Mouse (Mus musculus): ENCODE results near the gene Hyal6. TPM values are rescaled to one million over a fixed set of nuclear protein-coding genes. Genes with fewer than 3 reads are reported as not detected.

The Hyal6 gene
- not detected in 2 replicates for polyA plus RNA-seq (2015; fragmentation: Nextera tagmentation; extraction: Ambion mirVana)

GRCm38 (mm10) chr6:24732945-24733344 lies at the start of gene Hyal6:
Gene Hyal6 (plus strand): TSS chr6:24733245.
- no peak within 1 kb of the TSS for H3K4me2 ChIP-seq (replicated peaks)
- no peaks in the 10 kb centered on the region for H3K36me3 ChIP-seq
- ATAC-seq, result no peak
- H3K9me3 ChIP-seq, result no peaks in the 10 kb centered on the region
- no peaks in the 10 kb centered on the region for H3K27me3 ChIP-seq
- H3K27ac ChIP-seq, result no peak within 1 kb of the TSS
- H3K4me1 ChIP-seq (replicated peaks), result no peaks in the 10 kb centered on the region
- no peak within 1 kb of the TSS for H3K9ac ChIP-seq (replicated peaks)
- 89% methylated on average over 3 of the region's 3 CpGs for WGBS
- no peak within 1 kb of the TSS for H3K4me3 ChIP-seq (replicated peaks)

- no peaks in the 10 kb centered on the region for H3K36me3 ChIP-seq
- H3K4me2 ChIP-seq (replicated peaks), result no peak overlapping the region
- no peaks in the 10 kb centered on the region for H3K27me3 ChIP-seq
- H3K9me3 ChIP-seq, result no peaks in the 10 kb centered on the region
- no peak overlapping the region for H3K9ac ChIP-seq (replicated peaks)
- no peak for ATAC-seq
- no peak overlapping the region for H3K4me3 ChIP-seq (replicated peaks)
- H3K27ac ChIP-seq, result no peak overlapping the region
- no peaks in the 10 kb centered on the region for H3K4me1 ChIP-seq (replicated peaks)
- 31% methylated on average over 1 of the region's 1 CpGs for WGBS
Observed at GRCm38 (mm10) chr6:24687871-24688270, 45.2 kb upstream of the Hyal6 start.

GRCm38 (mm10) chr6:24694455-24695410 lies 38.3 kb upstream of the Hyal6 start:
- Histone ChIP-seq H3K4me3 (replicated peaks) (no peak overlapping the region), H3K9ac (replicated peaks) (no peak overlapping the region), H3K4me2 (replicated peaks) (no peak overlapping the region), H3K4me1 (replicated peaks) (no peaks in the 10 kb centered on the region), H3K27me3 (no peaks in the 10 kb centered on the region), H3K27ac (no peak overlapping the region), H3K9me3 (no peaks in the 10 kb centered on the region), H3K36me3 (no peaks in the 10 kb centered on the region)
- 90% methylated on average over 11 of the region's 11 CpGs for WGBS
- no peak for ATAC-seq

- H3K36me3 ChIP-seq, result no peaks in the 10 kb centered on the region
- H3K4me1 ChIP-seq (replicated peaks), result no peaks in the 10 kb centered on the region
- no peak overlapping the region for H3K9ac ChIP-seq (replicated peaks)
- ATAC-seq, result no peak
- no peaks in the 10 kb centered on the region for H3K27me3 ChIP-seq
- H3K27ac ChIP-seq, result no peak overlapping the region
- no peak overlapping the region for H3K4me2 ChIP-seq (replicated peaks)
- no peak overlapping the region for H3K4me3 ChIP-seq (replicated peaks)
- H3K9me3 ChIP-seq, result no peaks in the 10 kb centered on the region
- 87% methylated on average over 4 of the region's 4 CpGs for WGBS
Observed at GRCm38 (mm10) chr6:24696117-24696516, 36.9 kb upstream of the Hyal6 start.

- Histone ChIP-seq H3K9ac (replicated peaks) (no peak overlapping the region), H3K4me3 (replicated peaks) (no peak overlapping the region), H3K9me3 (no peaks in the 10 kb centered on the region), H3K4me2 (replicated peaks) (no peak overlapping the region), H3K27ac (no peak overlapping the region), H3K36me3 (no peaks in the 10 kb centered on the region), H3K4me1 (replicated peaks) (no peaks in the 10 kb centered on the region), H3K27me3 (no peaks in the 10 kb centered on the region)
- WGBS, result 80% methylated on average over 5 of the region's 5 CpGs
- no peak for ATAC-seq
Observed at GRCm38 (mm10) chr6:24697216-24697615, 35.8 kb upstream of the Hyal6 start.

- H3K9me3 ChIP-seq, result no peaks in the 10 kb centered on the region
- WGBS, result 91% methylated on average over 5 of the region's 5 CpGs
- H3K4me3 ChIP-seq (replicated peaks), result no peak overlapping the region
- no peaks in the 10 kb centered on the region for H3K36me3 ChIP-seq
- no peak overlapping the region for H3K27ac ChIP-seq
- ATAC-seq, result no peak
- H3K4me1 ChIP-seq (replicated peaks), result no peaks in the 10 kb centered on the region
- no peaks in the 10 kb centered on the region for H3K27me3 ChIP-seq
- no peak overlapping the region for H3K9ac ChIP-seq (replicated peaks)
- H3K4me2 ChIP-seq (replicated peaks), result no peak overlapping the region
Observed at GRCm38 (mm10) chr6:24707090-24707489, 26.0 kb upstream of the Hyal6 start.

GRCm38 (mm10) chr6:24707499-24707898 lies 25.5 kb upstream of the Hyal6 start:
- H3K27me3 ChIP-seq, result no peaks in the 10 kb centered on the region
- no peak overlapping the region for H3K27ac ChIP-seq
- H3K4me1 ChIP-seq (replicated peaks), result no peaks in the 10 kb centered on the region
- H3K36me3 ChIP-seq, result no peaks in the 10 kb centered on the region
- no peak for ATAC-seq
- H3K4me3 ChIP-seq (replicated peaks), result no peak overlapping the region
- H3K9ac ChIP-seq (replicated peaks), result no peak overlapping the region
- no peaks in the 10 kb centered on the region for H3K9me3 ChIP-seq
- H3K4me2 ChIP-seq (replicated peaks), result no peak overlapping the region
- 81% methylated on average over 2 of the region's 2 CpGs for WGBS

GRCm38 (mm10) chr6:24721317-24722099 lies 11.5 kb upstream of the Hyal6 start:
- Histone ChIP-seq H3K9ac (replicated peaks) (no peak overlapping the region), H3K27me3 (no peaks in the 10 kb centered on the region), H3K9me3 (no peaks in the 10 kb centered on the region), H3K4me2 (replicated peaks) (no peak overlapping the region), H3K4me3 (replicated peaks) (no peak overlapping the region), H3K36me3 (no peaks in the 10 kb centered on the region), H3K27ac (no peak overlapping the region), H3K4me1 (replicated peaks) (no peaks in the 10 kb centered on the region)
- ATAC-seq, result no peak
- WGBS, result 33% methylated on average over 13 of the region's 13 CpGs

- Histone ChIP-seq H3K4me2 (replicated peaks) (no peak overlapping the region), H3K4me3 (replicated peaks) (no peak overlapping the region), H3K9me3 (no peaks in the 10 kb centered on the region), H3K27ac (no peak overlapping the region), H3K36me3 (no peaks in the 10 kb centered on the region), H3K4me1 (replicated peaks) (no peaks in the 10 kb centered on the region), H3K9ac (replicated peaks) (no peak overlapping the region), H3K27me3 (no peaks in the 10 kb centered on the region)
- no peak for ATAC-seq
- 100% methylated on average over 1 of the region's 1 CpGs for WGBS
Observed at GRCm38 (mm10) chr6:24728130-24728529, 4.9 kb upstream of the Hyal6 start.

- no peaks in the 10 kb centered on the region for H3K36me3 ChIP-seq
- no peak overlapping the region for H3K4me2 ChIP-seq (replicated peaks)
- H3K4me3 ChIP-seq (replicated peaks), result no peak overlapping the region
- no peaks in the 10 kb centered on the region for H3K27me3 ChIP-seq
- no peak overlapping the region for H3K9ac ChIP-seq (replicated peaks)
- no peaks in the 10 kb centered on the region for H3K4me1 ChIP-seq (replicated peaks)
- H3K27ac ChIP-seq, result no peak overlapping the region
- WGBS, result 90% methylated on average over 6 of the region's 6 CpGs
- ATAC-seq, result no peak
- H3K9me3 ChIP-seq, result no peaks in the 10 kb centered on the region
Observed at GRCm38 (mm10) chr6:24734565-24734964, 1.5 kb downstream of the Hyal6 start.

GRCm38 (mm10) chr6:24748029-24748428 lies 15.0 kb downstream of the Hyal6 start, which contains the start of gene Hyal4:
Gene Hyal4 (plus strand): TSS chr6:24748329.
- no peak within 1 kb of the TSS for H3K9ac ChIP-seq (replicated peaks)
- ATAC-seq, result no peak
- no peak within 1 kb of the TSS for H3K4me2 ChIP-seq (replicated peaks)
- no peak within 1 kb of the TSS for H3K4me3 ChIP-seq (replicated peaks)
- no peaks in the 10 kb centered on the region for H3K27me3 ChIP-seq
- no peaks in the 10 kb centered on the region for H3K36me3 ChIP-seq
- 86% methylated on average over 4 of the region's 4 CpGs for WGBS
- H3K27ac ChIP-seq, result no peak within 1 kb of the TSS
- no peaks in the 10 kb centered on the region for H3K9me3 ChIP-seq
- H3K4me1 ChIP-seq (replicated peaks), result no peaks in the 10 kb centered on the region

- no peak overlapping the region for H3K27ac ChIP-seq
- H3K9me3 ChIP-seq, result no peaks in the 10 kb centered on the region
- no peaks in the 10 kb centered on the region for H3K36me3 ChIP-seq
- no peak overlapping the region for H3K4me2 ChIP-seq (replicated peaks)
- 91% methylated on average over 3 of the region's 3 CpGs for WGBS
- H3K9ac ChIP-seq (replicated peaks), result no peak overlapping the region
- no peaks in the 10 kb centered on the region for H3K27me3 ChIP-seq
- no peak for ATAC-seq
- no peak overlapping the region for H3K4me3 ChIP-seq (replicated peaks)
- no peaks in the 10 kb centered on the region for H3K4me1 ChIP-seq (replicated peaks)
Observed at GRCm38 (mm10) chr6:24759281-24759680, 26.2 kb downstream of the Hyal6 start.

Measured in midbrain, embryonic 13.5 days (tissue).